Comparison of ENCODE assay signal across 29 mouse cellular contexts in the genomic region with DNA sequence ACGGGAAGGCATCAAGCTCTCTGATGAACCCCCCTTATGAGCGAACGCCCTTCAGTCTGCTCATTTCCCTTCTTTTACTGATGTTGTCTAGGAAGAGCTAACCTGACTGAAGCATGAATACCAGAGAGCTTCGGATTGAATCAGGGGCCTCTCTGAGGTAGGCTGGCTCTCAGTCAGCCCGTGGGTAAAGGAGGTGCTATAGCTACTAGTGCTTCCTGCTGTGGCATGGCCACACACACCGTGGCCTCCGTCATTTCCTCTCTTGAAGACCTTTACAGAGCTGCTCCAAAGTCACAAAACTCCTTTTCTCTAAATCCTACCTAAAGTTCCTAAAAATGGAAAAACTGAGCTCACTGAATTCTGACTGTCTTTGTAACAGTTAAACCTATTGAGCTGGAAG.
A peak's percentile ranks its signal among the peaks of the same experiment; 100 is the strongest.
DNase-seq lines count a peak whose midpoint lies in the region; ATAC-seq lines count a peak whose summit lies in the region.
"Had no signal": no experiment of that assay in that cellular context is flagged by ENCODE, and none has a peak within 500 bp of the region (broad histone marks: within the 10 kb centered on the region; RNA-seq: fewer than 3 reads in every experiment).

No protein-coding gene starts in this region.

- H3K9ac ChIP-seq in limb, embryonic 13.5 days, result no peak overlapping the region
- H3K9ac ChIP-seq: hindbrain, embryonic 12.5 days; limb, embryonic 12.5 days; liver, embryonic 13.5 days; midbrain, embryonic 13.5 days; stomach, embryonic 15.5 days had no signal

- H3K27ac ChIP-seq in limb, embryonic 13.5 days, result peak overlapping the region; percentile 55; the same call in 1 of the 2 replicates
- no peak overlapping the region for H3K27ac ChIP-seq in limb, embryonic 10.5 days
- H3K27ac ChIP-seq: hindbrain, embryonic 12.5 days; limb, embryonic 12.5 days; liver, embryonic 13.5 days; midbrain, embryonic 13.5 days; stomach, embryonic 15.5 days had no signal

- peak overlapping the region; percentile 21; the same call in 1 of the 2 replicates for H3K4me2 ChIP-seq in limb, embryonic 13.5 days (replicated peaks)
- H3K4me2 ChIP-seq: hindbrain, embryonic 12.5 days; limb, embryonic 12.5 days; liver, embryonic 13.5 days; midbrain, embryonic 13.5 days; stomach, embryonic 15.5 days had no signal

- peaks cover 24% of the 10 kb centered on the region for H3K27me3 ChIP-seq in limb, embryonic 13.5 days
- H3K27me3 ChIP-seq in limb, embryonic 10.5 days (ENCODE audit: low read depth, poor library complexity, severe bottlenecking), result peaks cover 53% of the 10 kb centered on the region
- H3K27me3 ChIP-seq: CH12.LX; hindbrain, embryonic 12.5 days; liver, embryonic 13.5 days; megakaryocyte, embryonic 14.5 days; midbrain, embryonic 13.5 days; stomach, embryonic 15.5 days had no signal

- H3K4me3 ChIP-seq in limb, embryonic 13.5 days, result no peak overlapping the region
- no peak overlapping the region for H3K4me3 ChIP-seq in limb, embryonic 10.5 days
- H3K4me3 ChIP-seq: hindbrain, embryonic 12.5 days; limb, embryonic 12.5 days; liver, embryonic 13.5 days; megakaryocyte, embryonic 14.5 days; midbrain, embryonic 13.5 days; stomach, embryonic 15.5 days had no signal

- no peak for DNase-seq in limb, embryonic 10.5 days (ENCODE audit: low spot score)
- DNase-seq in naive thymus-derived CD4-positive, alpha-beta T cell, adult 2 months (ENCODE audit: low read depth), result peak; percentile 78
- DNase-seq in cerebellum, adult 8-10 months, result no peak
- no peak for DNase-seq in frontal cortex, postnatal 25 days (ENCODE audit: low spot score in 2 of 2)
- DNase-seq: adrenal gland, postnatal 10 days; cerebellum, adult 11 months; cerebellum, postnatal 10 days; gastrocnemius, postnatal 25 days; heart, postnatal 14 days; kidney, adult 11 months; kidney, postnatal 14 days; layer of hippocampus, adult 9-11 months; liver, embryonic 13.5 days; lung, adult 18-20 months; lung, postnatal 4 days; retina, postnatal 1 day; right cerebral cortex, postnatal 14 days; thymus, postnatal 36 days had no signal

- WGBS in limb, embryonic 13.5 days, result 47% methylated on average over 7 of the region's 7 CpGs
- 72% methylated on average over 7 of the region's 7 CpGs for WGBS in limb, embryonic 10.5 days

- H3K36me3 ChIP-seq in limb, embryonic 13.5 days, result no peaks in the 10 kb centered on the region; the same call in 1 of the 2 replicates
- no peaks in the 10 kb centered on the region for H3K36me3 ChIP-seq in limb, embryonic 10.5 days
- H3K36me3 ChIP-seq: limb, embryonic 12.5 days; liver, embryonic 13.5 days; stomach, embryonic 15.5 days had no signal

- no peak; the same call in 1 of the 2 replicates for ATAC-seq in limb, embryonic 13.5 days (ENCODE audit: low FRiP score, low read depth)
- ATAC-seq in CD4-positive, CD25-positive, alpha-beta regulatory T cell, adult 4 months, result peak; percentile 80
- peak; percentile 65 to 69; a peak in 3 of 4 replicates for ATAC-seq in hematopoietic stem cell, adult 5-6 weeks (replicated peaks in 1 of 2; ENCODE audit: insufficient read depth in 1 of 2, low FRiP score in 2 of 2, low TSS enrichment in 1 of 2, low read depth in 1 of 2, poor library complexity in 2 of 2, severe bottlenecking in 2 of 2)
- ATAC-seq: forebrain, embryonic 14.5 days; lung, postnatal 0 days; midbrain, embryonic 13.5 days had no signal

- H3K9me3 ChIP-seq in limb, embryonic 13.5 days, result no peaks in the 10 kb centered on the region; the same call in 1 of the 2 replicates
- H3K9me3 ChIP-seq in limb, embryonic 10.5 days (replicated peaks), result no peaks in the 10 kb centered on the region
- H3K9me3 ChIP-seq: hindbrain, embryonic 12.5 days; limb, embryonic 12.5 days; liver, embryonic 13.5 days; midbrain, embryonic 13.5 days; stomach, embryonic 15.5 days had no signal

- peaks cover 23% of the 10 kb centered on the region for H3K4me1 ChIP-seq in limb, embryonic 13.5 days
- H3K4me1 ChIP-seq in limb, embryonic 10.5 days, result peaks cover 32% of the 10 kb centered on the region
- H3K4me1 ChIP-seq: liver, embryonic 13.5 days; megakaryocyte, embryonic 14.5 days; stomach, embryonic 15.5 days had no signal
